Mouse (Mus musculus) forebrain, embryonic 15.5 days (tissue): Measurements from ENCODE around the gene Ano5. TPM values are rescaled to one million over a fixed set of nuclear protein-coding genes. Genes with fewer than 3 reads are reported as not detected.

Experiments
- ATAC-seq: fragments of 200-750 bp; cut with Nextera tagmentation; replicated peaks from 2 replicates; pipeline ENCODE4 v1.8.0; 2017; ENCODE audit warnings: mild to moderate bottlenecking, moderate TSS enrichment, moderate library complexity
- H3K27ac ChIP-seq: fragments of 300-500 bp; sonication (generic); replicated peaks from 2 replicates; pipeline ENCODE4 v1.5.1; 2015; ENCODE audit warnings: mild to moderate bottlenecking, inconsistent platforms
- H3K27me3 ChIP-seq: fragments of 300-500 bp; sonication (generic); 2 replicates; pipeline ENCODE4 v1.6.1; 2015; ENCODE audit warnings: inconsistent platforms
- H3K36me3 ChIP-seq: fragments of 300-500 bp; sonication (generic); 2 replicates; pipeline ENCODE4 v1.6.1; 2015; ENCODE audit warnings: mild to moderate bottlenecking, inconsistent platforms
- H3K4me1 ChIP-seq: fragments of 300-500 bp; sonication (generic); 2 replicates; pipeline ENCODE4 v1.6.1; 2015; ENCODE audit warnings: inconsistent platforms
- H3K4me2 ChIP-seq: fragments of 300-500 bp; sonication (generic); replicated peaks from 2 replicates; pipeline ENCODE4 v1.6.1; 2015; ENCODE audit warnings: mild to moderate bottlenecking, inconsistent platforms
- H3K4me3 ChIP-seq: fragments of 300-500 bp; sonication (generic); 2 replicates; pipeline ENCODE4 v1.5.1; 2015; ENCODE audit warnings: mild to moderate bottlenecking, inconsistent platforms
- H3K9ac ChIP-seq: fragments of 300-500 bp; sonication (generic); replicated peaks from 2 replicates; pipeline ENCODE4 v1.6.1; 2015; ENCODE audit warnings: mild to moderate bottlenecking, inconsistent platforms
- H3K9me3 ChIP-seq: fragments of 300-500 bp; sonication (generic); 2 replicates; pipeline ENCODE4 v1.6.1; 2016; ENCODE audit warnings: inconsistent platforms
- WGBS: fragments of 180-500 bp; shearing (Covaris S2); methylation state at CpG from one replicate; pipeline ENCODE4 v1.1.7; 2015; ENCODE audit warnings: mixed read lengths; 5-methylcytosine and 5-hydroxymethylcytosine counted together
- polyA plus RNA-seq: library from polyadenylated mRNA; unstranded; fragments of >200 nt; fragmentation: Nextera tagmentation; extraction: Ambion mirVana; gene quantifications from 2 replicates; pipeline ENCODE4 v1.2.1, GENCODE M21; 2015

Gene Ano5
- polyA plus RNA-seq = 0.33 and 0.46 TPM in 2 replicates

- H3K9ac ChIP-seq = peak within 1 kb of the TSS; percentile 54
- H3K27ac ChIP-seq = no peak within 1 kb of the TSS
- no peaks in the 10 kb centered on the region for H3K9me3 ChIP-seq
- H3K4me2 ChIP-seq = peak within 1 kb of the TSS; percentile 92
- WGBS = 2% methylated on average over 45 of the region's 45 CpGs
- H3K27me3 ChIP-seq = 0 out of 2 replicates have a peak, but pooled peaks cover 4% of the 10 kb centered on the region
- H3K36me3 ChIP-seq = no peaks in the 10 kb centered on the region
- H3K4me1 ChIP-seq = peaks cover 9% of the 10 kb centered on the region
- peak within 1 kb of the TSS; percentile 55 for H3K4me3 ChIP-seq
- ATAC-seq = peak; percentile 82
These were observed at the start of gene Ano5 for GRCm38 (mm10) chr7:51510671-51511651. TSS of gene Ano5 (plus strand) at chr7:51511029.

- ATAC-seq = peak; percentile 29; the same call in 1 of the 2 replicates
These were observed 11.4 kb upstream of the Ano5 start for GRCm38 (mm10) chr7:51499396-51499795.

GRCm38 (mm10) chr7:51503940-51504339 is 6.9 kb upstream of the Ano5 start:
- H3K4me2 ChIP-seq = no peak overlapping the region
- H3K4me1 ChIP-seq = no peaks in the 10 kb centered on the region
- no peak for ATAC-seq
- no peak overlapping the region for H3K9ac ChIP-seq
- no peaks in the 10 kb centered on the region for H3K27me3 ChIP-seq
- H3K9me3 ChIP-seq = no peaks in the 10 kb centered on the region
- no peak overlapping the region for H3K4me3 ChIP-seq
- H3K36me3 ChIP-seq = no peaks in the 10 kb centered on the region
- 53% methylated on average over 2 of the region's 2 CpGs for WGBS
- no peak overlapping the region for H3K27ac ChIP-seq

More at GRCm38 (mm10) chr7:51499396-51499795, 11.4 kb upstream of the Ano5 start:
- 40% methylated on average over 2 of the region's 2 CpGs for WGBS
- H3K36me3 ChIP-seq = no peaks in the 10 kb centered on the region
- H3K4me1 ChIP-seq = no peaks in the 10 kb centered on the region
- no peaks in the 10 kb centered on the region for H3K27me3 ChIP-seq
- H3K4me3 ChIP-seq = no peak overlapping the region
- H3K9ac ChIP-seq = no peak overlapping the region
- no peak overlapping the region for H3K27ac ChIP-seq
- H3K4me2 ChIP-seq = no peak overlapping the region
- H3K9me3 ChIP-seq = no peaks in the 10 kb centered on the region

GRCm38 (mm10) chr7:51510147-51510546 is 682 bp upstream of the Ano5 start:
- 0 out of 2 replicates have a peak, but pooled peaks cover 4% of the 10 kb centered on the region for H3K27me3 ChIP-seq
- H3K4me2 ChIP-seq = no peak overlapping the region
- no peaks in the 10 kb centered on the region for H3K9me3 ChIP-seq
- no peak overlapping the region for H3K9ac ChIP-seq
- 0 out of 2 replicates have a peak, but pooled peaks have one; percentile 35 for ATAC-seq
- WGBS = 82% methylated on average over 7 of the region's 7 CpGs
- no peak overlapping the region for H3K4me3 ChIP-seq
- H3K4me1 ChIP-seq = peaks cover 9% of the 10 kb centered on the region
- H3K27ac ChIP-seq = no peak overlapping the region
- H3K36me3 ChIP-seq = no peaks in the 10 kb centered on the region

- Histone ChIP-seq H3K27ac (no peak overlapping the region), H3K4me2 (no peak overlapping the region), H3K9ac (no peak overlapping the region), H3K36me3 (no peaks in the 10 kb centered on the region), H3K27me3 (no peaks in the 10 kb centered on the region), H3K9me3 (no peaks in the 10 kb centered on the region), H3K4me1 (no peaks in the 10 kb centered on the region), H3K4me3 (no peak overlapping the region)
- no peak for ATAC-seq
These were observed 28.5 kb downstream of the Ano5 start for GRCm38 (mm10) chr7:51539344-51539743.

GRCm38 (mm10) chr7:51540736-51541135 is 29.9 kb downstream of the Ano5 start:
- WGBS = 66% methylated on average over 6 of the region's 6 CpGs
- H3K4me2 ChIP-seq = no peak overlapping the region
- no peaks in the 10 kb centered on the region for H3K9me3 ChIP-seq
- no peak for ATAC-seq
- H3K27ac ChIP-seq = no peak overlapping the region
- no peaks in the 10 kb centered on the region for H3K36me3 ChIP-seq
- H3K4me1 ChIP-seq = no peaks in the 10 kb centered on the region
- no peaks in the 10 kb centered on the region for H3K27me3 ChIP-seq
- H3K4me3 ChIP-seq = no peak overlapping the region
- H3K9ac ChIP-seq = no peak overlapping the region

GRCm38 (mm10) chr7:51600021-51600420 is 89.2 kb downstream of the Ano5 start:
- 65% methylated on average over 4 of the region's 4 CpGs for WGBS
- Histone ChIP-seq H3K4me1 (no peaks in the 10 kb centered on the region), H3K27ac (no peak overlapping the region), H3K4me2 (no peak overlapping the region), H3K9me3 (no peaks in the 10 kb centered on the region), H3K9ac (no peak overlapping the region), H3K36me3 (no peaks in the 10 kb centered on the region), H3K4me3 (no peak overlapping the region), H3K27me3 (no peaks in the 10 kb centered on the region)
- no peak for ATAC-seq

GRCm38 (mm10) chr7:51603741-51604140 is 92.9 kb downstream of the Ano5 start:
- H3K9ac ChIP-seq = no peak overlapping the region
- no peak overlapping the region for H3K4me3 ChIP-seq
- H3K36me3 ChIP-seq = no peaks in the 10 kb centered on the region
- H3K27ac ChIP-seq = no peak overlapping the region
- ATAC-seq = no peak; the same call in 1 of the 2 replicates
- no peak overlapping the region for H3K4me2 ChIP-seq
- no peaks in the 10 kb centered on the region for H3K27me3 ChIP-seq
- no peaks in the 10 kb centered on the region for H3K4me1 ChIP-seq
- H3K9me3 ChIP-seq = no peaks in the 10 kb centered on the region
- 82% methylated on average over 12 of the region's 12 CpGs for WGBS

GRCm38 (mm10) chr7:51614404-51614803 is 103.6 kb downstream of the Ano5 start:
- no peaks in the 10 kb centered on the region for H3K9me3 ChIP-seq
- no peak overlapping the region for H3K27ac ChIP-seq
- no peak overlapping the region for H3K4me3 ChIP-seq
- 0 out of 2 replicates have a peak, but pooled peaks cover 5% of the 10 kb centered on the region for H3K4me1 ChIP-seq
- no peak overlapping the region for H3K4me2 ChIP-seq
- no peak for ATAC-seq
- WGBS = 43% methylated on average over 5 of the region's 5 CpGs
- no peaks in the 10 kb centered on the region for H3K27me3 ChIP-seq
- H3K36me3 ChIP-seq = no peaks in the 10 kb centered on the region
- no peak overlapping the region for H3K9ac ChIP-seq

- ATAC-seq = no peak
- Histone ChIP-seq H3K9ac (no peak overlapping the region), H3K4me1 (peaks cover 14% of the 10 kb centered on the region), H3K27ac (peak overlapping the region; percentile 40; the same call in 1 of the 2 replicates), H3K9me3 (no peaks in the 10 kb centered on the region), H3K4me3 (no peak overlapping the region), H3K27me3 (peaks cover 7% of the 10 kb centered on the region), H3K36me3 (no peaks in the 10 kb centered on the region), H3K4me2 (no peak overlapping the region)
These were observed 107.1 kb downstream of the Ano5 start for GRCm38 (mm10) chr7:51617941-51618340.

- Histone ChIP-seq H3K9me3 (no peaks in the 10 kb centered on the region), H3K27ac (0 out of 2 replicates have a peak overlapping the region, but pooled peaks have one; percentile 14), H3K27me3 (peaks cover 7% of the 10 kb centered on the region), H3K4me2 (no peak overlapping the region), H3K4me3 (no peak overlapping the region), H3K9ac (no peak overlapping the region), H3K36me3 (no peaks in the 10 kb centered on the region), H3K4me1 (peaks cover 14% of the 10 kb centered on the region)
- 26% methylated on average over 2 of the region's 2 CpGs for WGBS
- peak; percentile 23; the same call in 1 of the 2 replicates for ATAC-seq
These were observed 107.6 kb downstream of the Ano5 start for GRCm38 (mm10) chr7:51618412-51618811.

- Histone ChIP-seq H3K9ac (no peak overlapping the region), H3K27me3 (peaks cover 17% of the 10 kb centered on the region), H3K36me3 (no peaks in the 10 kb centered on the region), H3K27ac (no peak overlapping the region), H3K4me3 (no peak overlapping the region), H3K4me2 (no peak overlapping the region), H3K9me3 (no peaks in the 10 kb centered on the region), H3K4me1 (peaks cover 14% of the 10 kb centered on the region)
- no peak for ATAC-seq
- WGBS = 28% methylated on average over 1 of the region's 1 CpGs
These were observed 109.1 kb downstream of the Ano5 start for GRCm38 (mm10) chr7:51619977-51620376.
